Mouse (Mus musculus) heart, adult 2 months (tissue): ENCODE results near the gene Gtf3c5.

Source experiments
- CTCF ChIP-seq: fragments of 200-600 bp; IDR thresholded peaks from 2 replicates; pipeline ENCODE4 v1.8.1; 2022; ENCODE audit warnings: antibody characterized with exemption, mild to moderate bottlenecking, moderate library complexity
- POLR2A ChIP-seq: fragments of 200-500 bp; IDR thresholded peaks from 2 replicates; pipeline ENCODE4 v1.6.1; 2011; ENCODE audit warnings: mild to moderate bottlenecking, low read depth, low read length, control low read depth; ENCODE audit not compliant: insufficient read depth

- TF ChIP-seq CTCF (no peak), POLR2A (no peak)
Measured at GRCm38 (mm10) chr2:28538817-28539128, 44.8 kb downstream of the Gtf3c5 start.
